Mouse (Mus musculus): ENCODE results near the gene Lhfpl4. TPM values are rescaled to one million over a fixed set of nuclear protein-coding genes. Genes with fewer than 3 reads are reported as not detected.

The Lhfpl4 gene
- polyA plus RNA-seq, 1 experiment, result 0.08 TPM

DNA sequence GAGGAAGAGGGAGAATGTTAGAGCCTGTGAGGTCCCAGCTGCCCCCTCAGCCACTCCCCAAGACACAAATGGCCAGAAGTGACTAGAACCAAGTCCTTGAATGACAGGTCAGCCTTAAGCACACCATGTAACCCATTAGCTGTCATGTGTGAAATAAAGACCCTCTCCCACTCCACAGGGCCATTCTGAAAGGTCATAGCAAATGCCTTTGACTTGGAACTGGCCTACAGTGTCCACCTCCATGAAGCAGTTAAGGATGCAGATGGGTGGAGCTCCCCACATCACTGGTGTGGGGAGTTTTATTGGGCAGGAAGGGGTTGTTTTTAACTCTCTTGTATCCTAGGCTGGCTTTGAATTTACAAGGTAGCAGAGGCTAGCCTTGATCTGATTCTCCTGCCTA is 23.2 kb downstream of the Lhfpl4 start:
- no peak overlapping the region for H3K4me3 ChIP-seq (ENCODE audit: control insufficient read depth, insufficient read depth, low read length)
- H3K27me3 ChIP-seq (ENCODE audit: control insufficient read depth, insufficient read depth, low read length), result no peaks in the 10 kb centered on the region
- TF ChIP-seq POLR2A (IDR thresholded peaks at IDR 0.05; ENCODE audit: control insufficient read depth, extremely low read depth, insufficient read depth, low read length, poor library complexity) (no peak), CTCF (IDR thresholded peaks at IDR 0.05; ENCODE audit: borderline replicate concordance, control insufficient read depth, extremely low read depth, insufficient read depth, low read length, poor library complexity) (no peak)
- DNase-seq, result no peak
- no peak overlapping the region for H3K27ac ChIP-seq (ENCODE audit: control insufficient read depth, insufficient read depth, low read length)
- H3K36me3 ChIP-seq (ENCODE audit: control insufficient read depth, insufficient read depth, low read length), result no peaks in the 10 kb centered on the region
- H3K4me1 ChIP-seq (replicated peaks; ENCODE audit: control insufficient read depth, insufficient read depth, low read length), result no peaks in the 10 kb centered on the region

DNA sequence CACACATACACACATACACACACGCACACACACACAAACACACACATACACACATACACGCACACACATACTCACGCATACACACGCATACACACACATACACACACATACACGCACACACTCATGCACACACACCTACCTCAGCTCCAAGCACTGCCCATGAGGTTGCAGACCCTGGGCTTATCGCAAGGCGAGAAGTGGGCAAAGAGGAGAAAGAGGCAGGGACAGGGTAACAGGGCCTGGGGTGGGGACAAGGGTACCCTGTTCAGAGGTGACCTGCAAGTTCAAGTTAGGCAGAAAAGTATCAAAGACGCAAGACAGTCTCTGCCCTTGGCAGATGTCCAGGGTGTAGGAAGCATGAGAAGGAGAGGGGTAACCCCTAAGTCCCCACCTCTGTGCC is 24.5 kb downstream of the Lhfpl4 start:
- TF ChIP-seq CTCF (IDR thresholded peaks at IDR 0.05; ENCODE audit: borderline replicate concordance, control insufficient read depth, extremely low read depth, insufficient read depth, low read length, poor library complexity) (no peak), POLR2A (IDR thresholded peaks at IDR 0.05; ENCODE audit: control insufficient read depth, extremely low read depth, insufficient read depth, low read length, poor library complexity) (no peak)
- WGBS, result 96% methylated on average over 8 of the region's 8 CpGs
- Histone ChIP-seq H3K27me3 (ENCODE audit: control insufficient read depth, insufficient read depth, low read length) (no peaks in the 10 kb centered on the region), H3K27ac (ENCODE audit: control insufficient read depth, insufficient read depth, low read length) (no peak overlapping the region), H3K4me1 (replicated peaks; ENCODE audit: control insufficient read depth, insufficient read depth, low read length) (no peaks in the 10 kb centered on the region), H3K4me3 (ENCODE audit: control insufficient read depth, insufficient read depth, low read length) (no peak overlapping the region), H3K36me3 (ENCODE audit: control insufficient read depth, insufficient read depth, low read length) (no peaks in the 10 kb centered on the region)
- DNase-seq, result no peak

DNA sequence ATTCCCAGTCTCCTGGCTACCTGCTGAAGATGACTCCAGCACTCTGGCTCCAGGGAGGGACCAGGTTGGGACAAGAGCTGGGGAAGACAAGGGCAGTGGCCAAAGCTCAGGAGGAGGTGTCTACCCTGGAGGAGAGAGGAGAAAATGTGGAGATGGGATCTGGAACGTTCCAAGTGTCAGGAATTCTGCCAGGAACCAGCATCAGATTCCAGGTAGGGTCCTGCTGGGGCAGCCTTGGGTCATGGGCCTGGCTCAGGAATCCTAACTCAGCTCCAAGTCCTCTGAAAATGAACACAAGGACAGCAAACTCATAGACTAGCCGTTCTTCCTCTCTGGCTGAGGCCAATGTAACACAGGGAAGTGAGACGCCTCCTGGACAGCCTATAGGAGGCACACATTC is 25.3 kb downstream of the Lhfpl4 start:
- Histone ChIP-seq H3K27me3 (ENCODE audit: control insufficient read depth, insufficient read depth, low read length) (no peaks in the 10 kb centered on the region), H3K36me3 (ENCODE audit: control insufficient read depth, insufficient read depth, low read length) (no peaks in the 10 kb centered on the region), H3K4me3 (ENCODE audit: control insufficient read depth, insufficient read depth, low read length) (no peak overlapping the region), H3K4me1 (replicated peaks; ENCODE audit: control insufficient read depth, insufficient read depth, low read length) (no peaks in the 10 kb centered on the region), H3K27ac (ENCODE audit: control insufficient read depth, insufficient read depth, low read length) (no peak overlapping the region)
- DNase-seq, result no peak
- TF ChIP-seq CTCF (IDR thresholded peaks at IDR 0.05; ENCODE audit: borderline replicate concordance, control insufficient read depth, extremely low read depth, insufficient read depth, low read length, poor library complexity), result no peak
- TF ChIP-seq POLR2A (IDR thresholded peaks at IDR 0.05; ENCODE audit: control insufficient read depth, extremely low read depth, insufficient read depth, low read length, poor library complexity), result no peak
- WGBS, result 80% methylated on average over 3 of the region's 3 CpGs

DNA sequence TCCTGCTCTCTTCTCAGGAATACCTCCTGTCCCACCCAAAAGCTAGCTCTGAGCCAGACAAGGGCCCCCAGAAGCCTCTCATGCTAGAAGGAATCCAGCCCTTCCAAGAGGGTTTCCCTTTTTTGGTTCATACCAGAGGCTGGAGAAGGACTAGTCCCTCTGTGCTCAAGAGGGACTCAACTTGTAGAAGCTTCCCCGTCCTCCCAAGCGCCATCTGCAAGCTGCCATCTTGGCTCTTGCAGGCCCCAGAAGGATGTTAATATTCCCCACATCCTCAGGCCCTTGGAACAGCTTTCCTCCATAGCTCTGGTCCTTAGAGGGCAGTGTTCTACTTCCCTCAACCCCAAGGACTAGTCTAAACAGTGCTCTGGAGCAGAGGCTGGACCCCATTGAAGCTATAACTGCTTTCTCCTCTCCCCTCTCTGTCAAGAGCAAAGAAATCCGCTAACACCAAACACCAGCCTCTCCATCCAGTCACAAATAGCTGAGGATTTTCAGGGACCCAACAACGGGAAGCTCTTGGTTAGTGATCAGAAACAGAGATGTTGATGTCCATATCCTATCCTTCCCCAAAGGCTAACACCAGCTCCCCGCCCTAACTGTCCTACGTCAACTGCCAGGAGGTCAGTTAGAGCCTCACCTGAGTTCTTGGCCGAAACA is 26.7 kb downstream of the Lhfpl4 start:
- Histone ChIP-seq H3K36me3 (ENCODE audit: control insufficient read depth, insufficient read depth, low read length) (no peaks in the 10 kb centered on the region), H3K4me1 (replicated peaks; ENCODE audit: control insufficient read depth, insufficient read depth, low read length) (no peaks in the 10 kb centered on the region), H3K4me3 (ENCODE audit: control insufficient read depth, insufficient read depth, low read length) (no peak overlapping the region), H3K27ac (ENCODE audit: control insufficient read depth, insufficient read depth, low read length) (no peak overlapping the region), H3K27me3 (ENCODE audit: control insufficient read depth, insufficient read depth, low read length) (no peaks in the 10 kb centered on the region)
- TF ChIP-seq CTCF (IDR thresholded peaks at IDR 0.05; ENCODE audit: borderline replicate concordance, control insufficient read depth, extremely low read depth, insufficient read depth, low read length, poor library complexity) (no peak), POLR2A (IDR thresholded peaks at IDR 0.05; ENCODE audit: control insufficient read depth, extremely low read depth, insufficient read depth, low read length, poor library complexity) (no peak)
- DNase-seq, result no peak
- WGBS, result 94% methylated on average over 7 of the region's 7 CpGs

DNA sequence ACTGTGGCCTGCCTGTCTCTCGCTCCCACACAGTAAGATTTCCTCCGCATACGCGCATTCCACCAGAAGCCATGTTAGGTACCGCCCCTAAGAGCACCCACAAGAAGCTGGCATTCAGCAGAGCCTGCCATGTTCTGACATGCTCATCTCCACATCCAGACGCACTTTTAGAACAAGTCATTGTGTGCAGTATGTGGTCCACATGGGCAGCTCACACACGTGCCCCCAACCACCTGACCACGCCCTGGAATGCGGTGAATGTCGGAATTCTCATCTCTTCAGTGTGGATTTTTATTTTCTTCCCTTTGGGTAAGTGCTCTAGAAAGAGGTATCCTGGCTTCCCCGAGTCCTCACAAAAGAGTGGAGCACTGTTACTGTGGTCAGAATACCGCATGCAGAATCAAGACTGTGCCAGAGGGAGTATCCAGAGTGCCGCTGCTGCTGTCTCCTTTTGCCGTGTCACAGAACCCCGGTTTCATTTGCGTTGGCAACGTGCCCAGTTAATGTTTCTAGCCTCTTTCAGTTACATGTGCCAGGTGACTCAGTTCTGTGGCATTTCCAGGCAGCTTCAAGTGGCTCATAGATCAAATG is 28.4 kb downstream of the Lhfpl4 start:
- no peaks in the 10 kb centered on the region for H3K27me3 ChIP-seq (ENCODE audit: control insufficient read depth, insufficient read depth, low read length)
- H3K27ac ChIP-seq (ENCODE audit: control insufficient read depth, insufficient read depth, low read length), result no peak overlapping the region
- 43% methylated on average over 17 of the region's 17 CpGs for WGBS
- no peak overlapping the region for H3K4me3 ChIP-seq (ENCODE audit: control insufficient read depth, insufficient read depth, low read length)
- no peak for DNase-seq
- no peaks in the 10 kb centered on the region for H3K4me1 ChIP-seq (replicated peaks; ENCODE audit: control insufficient read depth, insufficient read depth, low read length)
- TF ChIP-seq POLR2A (IDR thresholded peaks at IDR 0.05; ENCODE audit: control insufficient read depth, extremely low read depth, insufficient read depth, low read length, poor library complexity) (no peak), CTCF (IDR thresholded peaks at IDR 0.05; ENCODE audit: borderline replicate concordance, control insufficient read depth, extremely low read depth, insufficient read depth, low read length, poor library complexity) (no peak)
- no peaks in the 10 kb centered on the region for H3K36me3 ChIP-seq (ENCODE audit: control insufficient read depth, insufficient read depth, low read length)

DNA sequence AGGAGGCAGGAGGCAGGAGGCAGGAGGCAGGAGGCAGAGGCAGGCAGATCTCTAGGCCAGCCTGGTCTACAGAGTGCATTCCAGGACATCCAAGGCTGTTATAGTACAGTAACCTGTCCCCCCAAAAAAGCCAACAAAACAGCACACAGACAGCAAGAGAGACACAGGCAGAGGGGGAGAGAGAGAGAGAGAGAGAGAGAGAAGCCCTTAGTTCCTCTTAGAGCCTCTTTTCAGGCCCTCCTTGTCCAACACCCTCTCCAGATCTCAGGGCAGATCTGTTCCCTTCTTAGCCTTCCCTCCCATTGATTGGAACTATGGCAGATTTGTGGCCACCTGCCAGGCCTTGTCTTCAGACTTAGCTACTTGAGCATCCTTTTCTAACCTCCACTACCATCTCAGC is 31.7 kb downstream of the Lhfpl4 start:
- TF ChIP-seq CTCF (IDR thresholded peaks at IDR 0.05; ENCODE audit: borderline replicate concordance, control insufficient read depth, extremely low read depth, insufficient read depth, low read length, poor library complexity), result no peak
- no peak for TF ChIP-seq POLR2A (IDR thresholded peaks at IDR 0.05; ENCODE audit: control insufficient read depth, extremely low read depth, insufficient read depth, low read length, poor library complexity)
- H3K4me3 ChIP-seq (ENCODE audit: control insufficient read depth, insufficient read depth, low read length), result no peak overlapping the region
- H3K36me3 ChIP-seq (ENCODE audit: control insufficient read depth, insufficient read depth, low read length), result no peaks in the 10 kb centered on the region
- no peak for DNase-seq
- no peak overlapping the region for H3K27ac ChIP-seq (ENCODE audit: control insufficient read depth, insufficient read depth, low read length)
- H3K4me1 ChIP-seq (replicated peaks; ENCODE audit: control insufficient read depth, insufficient read depth, low read length), result no peaks in the 10 kb centered on the region
- no peaks in the 10 kb centered on the region for H3K27me3 ChIP-seq (ENCODE audit: control insufficient read depth, insufficient read depth, low read length)

Data from thymus, adult 2 months (tissue).